Mouse (Mus musculus) left cerebral cortex, adult 8-10 months (tissue): ENCODE results near the gene Tnfrsf1b. TPM values are rescaled to one million over a fixed set of nuclear protein-coding genes. Genes with fewer than 3 reads are reported as not detected.

ENCODE experiments used
- DNase-seq, 2 experiments: peaks; one replicate each; pipeline ENCODE4 v3.0.0; 2022; ENCODE audit warnings: low spot score in 2 of 2
- total RNA-seq, 4 experiments: library from RNA; stranded (reverse); gene quantifications; 2 replicates each; pipeline ENCODE4 v1.2.4; 2022

Gene Tnfrsf1b
- total RNA-seq, 4 experiments from 2014 or later, result 2.5 to 4.4 (median 3.9) TPM

DNA sequence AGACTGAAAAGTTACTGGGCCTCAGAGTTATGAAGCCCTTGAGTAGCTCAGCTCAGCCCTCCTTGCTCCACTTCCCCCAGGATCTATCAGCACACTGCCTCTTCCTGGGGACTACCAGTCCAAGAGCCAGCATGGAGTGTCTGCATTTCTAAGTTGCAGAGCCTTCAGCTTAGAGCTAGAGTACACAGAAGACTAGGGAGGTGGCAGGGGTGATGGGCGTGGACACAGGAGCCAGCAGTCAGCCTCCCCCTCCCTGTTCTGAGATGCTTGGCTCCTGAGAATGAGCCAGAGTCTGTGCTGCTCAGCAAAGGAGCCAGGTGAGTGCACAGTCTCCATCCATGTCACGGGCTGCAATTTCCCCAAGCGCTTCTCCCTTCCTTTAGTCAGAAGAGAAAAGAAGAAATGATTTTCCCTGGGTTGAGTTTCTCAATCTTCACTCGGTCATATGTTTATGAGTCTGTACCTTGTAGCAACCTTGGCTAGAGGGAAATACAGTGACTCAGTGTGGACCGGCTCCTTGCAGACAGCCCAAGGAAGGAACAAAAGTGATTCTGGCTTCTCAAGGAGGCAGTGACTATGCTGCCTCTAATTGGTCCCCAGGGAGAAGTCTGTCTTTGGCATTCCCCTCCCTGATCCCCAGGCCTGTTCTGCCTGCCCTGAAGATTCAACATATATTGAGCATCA, 11.2 kb upstream of the Tnfrsf1b start:
- no peak for DNase-seq

DNA sequence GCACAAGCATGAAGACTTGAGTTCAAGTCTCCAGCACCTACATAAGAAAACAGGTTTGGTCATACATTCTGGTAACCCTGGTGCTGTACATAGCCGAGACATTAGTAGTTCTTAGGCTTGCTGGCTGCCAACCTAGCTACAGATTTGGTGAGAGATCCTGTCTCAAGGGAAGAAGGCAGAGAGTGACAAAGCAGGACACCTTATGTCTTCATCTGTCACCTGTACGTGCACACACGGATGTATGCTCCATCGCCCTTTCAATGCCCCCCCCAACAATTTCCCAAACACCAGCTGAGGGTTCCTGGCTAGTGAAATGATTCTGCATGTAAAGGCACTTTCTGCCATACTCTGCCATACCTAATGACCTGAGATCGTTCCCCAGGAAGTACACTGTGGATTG, 9.5 kb upstream of the Tnfrsf1b start:
- no peak for DNase-seq

DNA sequence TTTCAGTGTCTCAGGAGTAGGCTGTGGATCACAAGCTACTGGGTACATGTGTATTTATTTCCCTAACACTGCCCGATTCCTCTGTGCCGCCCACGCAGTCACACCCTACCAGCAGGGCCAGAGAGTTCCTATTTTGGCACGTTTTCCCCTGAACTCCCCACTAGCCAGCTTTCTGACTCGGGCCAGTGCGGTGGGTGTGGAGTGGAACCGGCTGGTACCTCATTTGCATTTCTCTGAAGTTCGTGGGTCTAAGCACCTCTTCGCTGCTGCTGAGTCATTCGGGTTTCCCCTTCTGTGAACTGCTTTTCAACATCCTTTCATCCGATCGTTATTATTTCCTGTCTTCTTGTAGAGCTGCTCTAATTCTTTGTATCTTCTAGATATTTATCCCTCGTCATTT, 7.7 kb upstream of the Tnfrsf1b start:
- DNase-seq, result no peak

DNA sequence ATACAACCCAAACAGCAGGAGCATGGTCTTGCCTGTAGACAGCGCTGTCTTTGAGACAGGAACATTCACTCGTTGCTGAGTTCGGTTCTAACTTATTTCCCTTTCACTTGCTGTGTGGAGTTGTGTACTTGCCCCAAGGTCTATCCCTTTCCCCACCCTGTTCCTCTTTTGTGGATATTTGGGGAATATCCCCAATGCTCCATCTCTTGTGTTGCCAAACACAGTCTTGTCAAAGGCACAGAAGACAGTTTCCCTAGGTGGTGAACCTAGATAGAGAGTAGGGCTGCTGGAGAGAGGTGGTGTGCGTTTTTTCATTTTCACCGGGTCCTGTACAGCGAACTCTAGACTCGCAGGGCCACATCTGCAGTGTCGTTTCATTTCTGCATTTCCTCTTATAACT, 5.9 kb upstream of the Tnfrsf1b start:
- DNase-seq, result no peak

DNA sequence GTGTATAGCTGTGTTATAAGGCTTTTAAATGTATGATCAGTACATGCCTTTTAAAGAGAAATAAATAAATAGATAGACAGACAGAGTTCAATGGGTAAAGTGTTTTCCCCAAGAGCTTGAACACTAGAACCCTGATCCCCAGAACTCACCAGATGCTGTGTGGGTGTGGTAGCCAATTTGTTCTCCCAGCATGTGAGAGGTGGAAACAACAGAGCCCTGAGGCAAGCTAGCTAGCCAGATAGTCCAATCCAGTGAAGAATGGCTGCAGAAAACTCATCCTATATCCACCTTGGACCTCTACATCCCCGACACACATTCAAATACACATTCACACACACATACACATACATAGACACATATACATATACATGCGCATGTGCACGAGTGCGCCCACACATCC, 4.9 kb upstream of the Tnfrsf1b start:
- DNase-seq, result no peak

DNA sequence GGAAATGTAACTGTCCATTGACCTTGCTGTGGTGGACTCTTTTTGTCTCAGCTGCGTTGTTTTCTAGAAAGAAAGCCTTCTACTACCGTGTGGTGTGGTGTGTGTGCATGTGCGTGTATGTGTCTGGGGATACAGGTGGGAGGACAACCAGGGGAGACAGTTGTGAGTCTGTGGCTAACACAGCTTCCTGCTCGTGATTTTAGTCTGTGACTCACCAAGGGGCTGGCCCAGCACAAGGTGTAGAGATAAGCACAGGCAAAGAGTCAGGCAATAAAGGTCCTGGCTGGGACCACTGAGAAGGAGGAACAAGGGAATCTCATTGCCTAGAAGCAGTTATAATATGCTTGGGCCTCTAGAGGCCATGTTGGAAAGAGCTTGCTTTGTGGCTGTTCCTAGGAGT, 3.3 kb upstream of the Tnfrsf1b start:
- DNase-seq, result no peak

DNA sequence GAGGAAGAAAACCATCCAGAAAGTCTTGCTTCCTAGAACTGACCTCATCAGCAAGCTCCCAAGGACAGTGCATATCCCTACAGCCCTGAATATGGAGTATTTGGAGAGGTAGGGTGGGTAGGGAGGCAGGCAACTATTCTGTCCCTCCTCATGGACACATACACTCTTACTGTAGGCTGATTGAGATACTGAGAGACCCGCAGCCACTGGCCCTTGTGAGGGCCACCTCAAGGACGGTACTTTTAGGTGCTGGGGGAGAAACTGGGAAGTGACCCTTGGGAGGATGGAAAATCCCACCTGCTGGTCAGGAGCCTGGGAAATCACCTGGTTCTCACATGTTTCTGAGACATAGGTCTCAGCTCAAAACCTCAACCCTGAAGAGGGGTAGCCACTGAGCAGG, 886 bp upstream of the Tnfrsf1b start:
- DNase-seq, result no peak

DNA sequence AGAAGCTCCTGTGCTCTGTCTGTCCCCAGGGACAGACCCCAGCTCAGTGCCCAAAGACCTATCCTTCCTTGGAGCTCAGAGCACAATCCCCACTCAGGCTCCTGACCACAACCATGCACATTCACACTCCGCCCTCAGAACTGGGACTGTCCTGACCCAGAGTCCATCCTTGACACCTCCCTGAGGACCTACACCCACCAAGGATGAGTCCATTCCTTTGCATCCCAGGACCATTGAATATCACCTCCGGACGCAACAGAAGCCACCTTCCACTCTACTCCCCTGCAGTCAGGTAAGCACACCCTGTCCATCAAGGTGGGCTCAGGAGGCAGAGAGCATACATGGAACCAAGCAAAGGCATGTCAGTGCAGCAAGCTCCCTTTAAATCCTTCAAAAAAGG, 1.1 kb downstream of the Tnfrsf1b start:
- no peak for DNase-seq

DNA sequence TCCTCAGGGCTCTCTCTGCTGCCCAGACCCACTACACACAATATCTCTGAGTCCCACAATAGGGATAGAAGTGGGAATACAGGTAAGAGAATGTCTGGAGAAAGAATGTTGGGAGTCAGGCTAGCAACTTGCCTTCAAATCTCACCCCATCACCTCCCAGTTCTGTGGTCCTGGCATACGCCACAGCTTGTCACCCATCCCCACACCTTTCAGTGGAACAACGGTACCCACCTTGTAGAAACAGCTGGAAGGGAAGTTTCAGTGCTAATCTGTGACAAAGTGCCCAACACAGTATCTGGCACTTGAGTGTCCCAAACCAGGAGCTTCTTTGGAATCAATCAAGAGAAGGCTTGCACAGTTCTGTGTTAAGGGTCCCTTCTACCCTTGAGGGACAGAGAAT, 2.0 kb downstream of the Tnfrsf1b start:
- no peak for DNase-seq

DNA sequence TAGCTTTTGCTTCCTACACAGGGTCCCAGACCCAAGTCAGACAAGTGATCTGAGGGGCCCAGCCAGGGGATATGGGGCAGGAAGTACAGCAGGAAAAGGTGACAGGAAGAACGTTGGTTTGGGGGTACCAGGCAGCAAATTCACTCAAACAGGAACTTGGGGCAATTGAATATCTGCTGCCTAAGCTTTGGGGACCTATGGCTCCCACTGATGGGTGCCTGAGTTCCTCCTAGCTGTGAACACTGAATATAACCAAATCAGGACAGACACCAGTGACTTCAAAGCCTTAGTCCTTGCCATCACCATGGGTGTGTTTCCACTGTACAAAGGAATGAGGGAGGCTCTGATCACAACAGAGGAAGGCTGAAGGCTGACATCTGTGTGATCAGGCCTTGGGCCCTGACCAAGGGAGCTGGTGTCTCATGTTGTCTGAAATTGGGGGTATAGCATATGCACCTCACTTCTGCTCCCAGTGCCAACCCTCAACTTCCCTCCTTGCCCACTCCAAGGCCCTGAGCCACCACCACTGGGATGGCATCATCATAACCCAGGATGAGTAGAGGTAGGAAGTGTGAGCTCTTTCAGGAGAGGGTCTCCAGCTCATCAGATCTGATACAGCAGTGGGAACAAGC, 3.8 kb downstream of the Tnfrsf1b start:
- no peak for DNase-seq

DNA sequence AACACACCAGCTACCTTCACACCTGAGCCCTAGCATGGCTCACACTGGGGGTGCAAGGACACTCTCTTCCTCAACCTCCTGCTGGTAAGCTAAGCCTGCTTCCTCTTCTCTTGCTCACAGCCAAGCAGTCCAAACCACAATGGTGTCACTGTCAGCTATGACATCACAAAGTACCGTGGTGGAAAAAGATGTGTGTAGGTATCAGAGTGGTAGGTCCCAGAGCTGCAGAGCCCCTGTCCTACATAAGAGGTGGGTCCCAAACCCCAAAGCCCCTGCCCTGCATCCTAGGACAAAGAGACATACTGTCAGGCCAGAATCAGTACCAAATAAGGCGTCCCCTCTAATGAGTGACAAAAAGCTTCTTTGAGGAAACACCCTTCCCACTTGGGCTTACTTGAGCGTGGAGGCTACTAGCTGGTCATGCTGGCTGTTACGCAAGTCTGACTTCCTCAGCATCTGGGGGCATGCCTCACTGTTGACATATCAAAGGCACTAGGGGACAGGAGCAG, 5.9 kb downstream of the Tnfrsf1b start:
- DNase-seq, result no peak

DNA sequence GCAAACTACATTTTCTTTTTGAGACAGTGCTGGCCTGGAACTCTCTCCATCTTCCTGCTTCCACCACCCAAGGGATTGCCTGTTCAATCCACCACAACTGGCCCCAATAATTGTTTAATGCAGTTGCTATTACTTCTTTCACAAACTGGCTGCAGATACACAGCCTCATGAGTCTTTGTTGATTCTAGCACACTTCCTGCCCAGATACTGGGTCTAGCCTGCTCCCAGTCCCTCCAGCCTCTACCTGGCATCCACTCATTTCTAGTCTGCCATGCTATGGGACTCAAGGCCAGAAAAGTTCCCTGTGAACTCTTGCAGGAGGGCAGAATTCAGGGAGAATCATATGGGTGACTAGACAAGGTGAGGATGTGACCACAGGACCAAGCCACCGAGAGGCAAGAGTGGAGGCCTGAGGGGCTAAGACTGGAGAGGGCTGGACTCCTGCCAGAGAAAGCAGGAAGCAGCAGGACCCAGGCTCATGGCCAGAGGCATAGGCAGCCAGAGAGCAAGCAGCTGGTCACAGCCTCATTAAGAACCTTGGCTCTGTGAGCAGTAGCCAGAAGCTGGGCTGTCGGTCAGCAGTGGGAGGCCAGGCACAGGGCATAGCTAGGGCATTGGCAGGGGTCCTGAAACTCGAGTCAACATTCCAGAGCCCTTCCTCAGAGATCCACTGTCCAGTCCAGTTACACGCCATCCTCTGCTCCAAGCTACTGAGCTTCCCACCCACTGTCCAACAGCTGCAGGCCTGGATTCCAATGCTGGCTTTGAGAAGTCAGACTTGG, 7.4 kb downstream of the Tnfrsf1b start:
- no peak for DNase-seq

DNA sequence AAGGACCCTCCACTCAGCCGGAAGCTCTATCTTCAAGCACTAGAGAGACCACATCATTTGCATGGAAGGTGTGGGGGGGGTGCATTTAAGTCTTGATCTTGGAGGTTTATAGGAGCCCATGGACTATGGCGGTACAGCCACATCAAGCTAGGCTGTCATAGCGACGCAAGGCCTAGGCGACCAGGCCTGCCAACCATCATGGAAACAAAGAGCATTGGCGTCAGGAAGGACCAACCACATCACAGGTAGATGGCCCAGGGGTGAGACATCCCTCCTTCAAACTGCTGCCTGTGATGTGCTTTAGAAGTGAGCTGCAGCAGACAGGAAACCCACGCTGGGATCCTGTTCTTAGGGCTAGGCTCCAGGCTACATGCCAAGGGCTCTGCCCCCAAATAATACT, 10.6 kb downstream of the Tnfrsf1b start:
- no peak for DNase-seq

DNA sequence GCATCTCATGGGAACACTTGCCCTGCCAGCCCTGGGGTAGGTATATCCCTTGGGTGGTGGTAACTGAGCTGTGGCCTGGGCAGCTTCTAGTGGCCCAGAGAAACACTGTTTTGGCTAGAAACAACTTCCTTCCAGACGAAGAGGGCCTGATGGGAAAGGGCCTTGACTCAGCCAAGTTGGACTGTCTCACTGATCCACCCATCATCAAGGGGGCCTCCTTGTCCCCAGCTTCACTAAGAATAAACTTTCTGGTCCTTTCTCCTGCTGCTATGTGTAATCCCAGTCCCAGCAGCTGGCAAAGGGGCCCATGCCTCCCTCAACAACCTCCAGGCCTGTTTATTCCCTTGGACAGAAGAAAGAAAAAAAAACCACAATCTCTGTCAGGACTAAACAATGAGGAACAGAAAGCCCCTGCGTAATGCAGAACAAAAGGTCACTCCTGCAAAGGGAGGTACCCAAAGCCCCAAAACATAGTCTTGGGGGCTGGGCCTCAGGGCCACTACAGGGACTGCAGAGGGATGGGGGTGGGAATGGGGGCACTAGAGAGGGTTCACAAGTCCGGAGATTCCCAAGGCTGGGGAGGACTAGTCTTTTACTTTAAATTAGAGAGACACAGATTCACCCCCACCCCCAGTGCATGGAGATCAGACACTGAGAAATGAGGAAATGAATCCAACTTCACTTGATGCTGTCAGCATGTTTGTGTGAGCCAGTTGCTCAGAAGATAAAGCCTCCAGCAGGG, 13.0 kb downstream of the Tnfrsf1b start:
- DNase-seq, result no peak

DNA sequence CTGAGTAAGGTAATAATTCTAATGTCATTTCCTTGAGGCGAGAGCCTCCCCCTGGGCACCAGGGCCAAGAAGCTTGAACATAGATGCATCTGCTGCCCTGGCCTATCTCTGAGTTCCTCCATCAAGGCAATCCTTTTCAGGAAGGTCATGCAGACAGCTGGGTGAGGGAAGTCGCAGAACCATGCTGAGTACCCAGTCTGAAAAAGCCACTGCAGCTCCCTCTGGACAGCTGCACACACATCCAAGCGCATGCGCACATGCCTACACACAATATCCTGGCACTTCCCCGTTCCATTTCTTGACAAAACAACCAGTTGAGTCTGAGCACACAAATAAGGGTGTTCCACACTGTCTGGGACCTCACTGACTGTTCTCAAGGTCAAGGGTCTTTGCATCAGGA, 14.9 kb downstream of the Tnfrsf1b start:
- no peak for DNase-seq

DNA sequence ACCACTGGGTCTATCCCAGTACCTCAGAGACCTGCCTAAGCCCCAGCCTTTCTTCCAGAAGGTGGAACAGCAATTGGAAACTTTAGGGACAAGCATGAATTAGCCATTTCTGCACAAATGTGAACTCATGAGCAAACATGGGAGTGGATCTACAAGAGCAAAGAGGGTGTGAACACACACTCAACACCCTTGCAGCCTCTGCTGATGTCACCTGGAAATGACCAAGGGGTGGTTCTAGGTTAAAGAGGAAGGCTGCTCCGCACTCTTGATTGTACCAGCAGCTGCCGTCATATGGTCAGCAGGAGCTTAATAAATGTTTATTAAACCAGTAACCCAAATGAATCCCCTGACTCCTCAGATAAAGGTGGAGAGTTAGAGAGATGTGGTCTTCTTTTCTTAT, 16.0 kb downstream of the Tnfrsf1b start:
- DNase-seq, result no peak

DNA sequence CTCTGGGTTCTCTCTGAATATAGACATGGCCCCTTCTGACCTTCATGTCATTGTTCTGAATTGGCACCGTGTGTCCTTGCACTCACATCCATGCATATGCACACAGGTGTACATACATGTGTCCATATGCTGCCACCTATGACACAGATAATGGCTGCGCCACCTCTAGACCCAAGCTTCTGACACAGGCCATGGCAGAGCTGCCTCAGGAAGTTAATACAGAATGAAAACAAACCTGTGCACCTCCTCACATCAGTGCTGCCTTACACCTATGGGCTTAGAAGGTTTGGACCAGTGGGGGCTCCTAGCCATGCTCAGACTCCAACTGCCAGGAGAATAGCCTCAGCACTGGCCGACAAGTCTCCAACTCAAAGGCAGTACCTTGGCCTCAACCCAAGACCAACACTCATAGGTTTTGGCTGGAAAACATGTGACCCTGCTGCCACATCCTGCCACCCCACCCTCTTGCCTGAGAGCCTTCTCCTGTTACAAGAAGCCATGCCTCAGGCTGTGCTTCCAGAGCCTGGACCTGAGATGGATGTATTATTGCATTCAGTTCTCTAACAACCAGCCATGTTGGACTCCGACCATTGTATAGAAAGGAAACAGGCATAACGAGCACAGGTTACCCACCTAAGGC, 17.0 kb downstream of the Tnfrsf1b start:
- DNase-seq, result no peak

DNA sequence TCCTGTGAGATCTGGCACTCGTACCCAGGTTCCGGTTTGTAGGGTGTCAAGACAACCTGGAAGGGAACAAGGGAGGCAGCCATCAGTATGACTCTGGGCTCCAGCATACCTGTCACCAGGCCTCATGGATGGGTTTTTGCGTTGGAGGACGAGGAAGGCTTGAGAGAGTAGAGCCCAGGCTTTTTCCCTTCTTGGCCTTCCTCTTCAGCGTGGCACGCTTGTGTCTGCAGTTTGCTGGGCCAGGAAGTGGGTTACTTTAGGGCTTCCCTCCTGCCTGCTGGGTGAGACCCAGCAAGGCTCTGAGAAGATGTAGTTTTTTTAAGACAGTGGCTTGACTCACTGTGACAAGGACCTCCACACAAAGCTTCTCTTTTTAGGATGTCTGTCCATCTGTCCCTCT, 17.6 kb downstream of the Tnfrsf1b start:
- no peak for DNase-seq

DNA sequence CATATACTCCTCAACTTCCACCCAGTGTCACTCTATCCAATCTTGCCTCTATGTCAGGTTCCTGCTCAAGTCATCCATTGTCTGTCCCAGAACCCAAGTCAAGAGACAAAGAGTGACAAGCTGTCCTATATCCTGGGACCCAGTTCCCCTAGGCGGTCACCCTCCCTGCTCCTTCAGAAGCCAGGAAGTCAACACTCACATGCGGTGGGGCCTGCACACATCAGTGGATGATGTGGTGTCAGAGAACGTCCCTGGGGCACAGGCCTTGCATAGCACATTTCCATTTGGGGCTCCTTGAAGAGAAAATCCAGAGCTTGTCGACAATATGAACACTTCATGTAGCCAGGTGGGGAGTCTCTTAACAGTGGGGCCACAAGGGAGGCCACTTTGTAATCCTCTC, 22.1 kb downstream of the Tnfrsf1b start:
- no peak for DNase-seq

DNA sequence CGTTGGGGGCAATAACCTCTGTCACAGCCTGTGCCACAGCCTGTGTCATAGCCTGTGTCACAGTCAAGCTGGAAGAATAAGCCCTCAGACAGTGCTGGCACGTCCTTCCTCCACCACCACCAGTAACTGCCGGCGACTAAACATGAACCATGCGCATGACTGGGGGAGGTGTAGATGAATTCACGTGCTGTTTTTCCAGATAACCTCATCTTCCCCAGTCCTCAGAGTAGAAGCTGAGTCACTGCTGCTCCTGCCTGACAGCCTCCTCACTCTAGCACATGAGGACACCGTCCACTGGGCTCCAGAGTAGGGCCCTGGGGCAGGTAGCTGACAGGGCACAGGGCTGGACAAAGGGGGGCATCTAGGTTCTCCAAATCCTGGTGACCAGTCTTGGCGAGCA, 24.6 kb downstream of the Tnfrsf1b start:
- DNase-seq, result no peak

DNA sequence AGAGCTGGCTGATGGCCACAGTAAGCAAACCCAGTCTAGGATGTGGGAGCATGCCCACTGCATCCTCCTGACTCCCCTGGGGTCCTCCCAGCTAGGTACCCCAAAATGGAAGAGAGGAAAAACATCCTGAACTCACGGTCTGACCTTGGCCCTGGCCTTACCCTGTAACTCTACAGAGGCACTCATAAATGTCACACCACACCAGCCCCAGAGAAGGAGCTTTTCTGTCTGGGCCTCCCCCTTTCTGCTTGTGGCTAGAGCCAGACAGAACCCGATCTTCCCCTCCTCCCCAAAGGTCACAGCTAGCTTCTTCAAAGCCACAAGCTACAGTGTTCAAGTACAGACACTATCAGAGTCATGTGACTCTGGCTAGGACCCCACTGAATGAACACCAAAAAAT, 25.3 kb downstream of the Tnfrsf1b start:
- no peak for DNase-seq
